Mouse (Mus musculus): ENCODE measurements around the gene Zfp110. TPM values are rescaled to one million over a fixed set of nuclear protein-coding genes. Genes with fewer than 3 reads are reported as not detected.
"Not testable (repeated sequence)": the region's sequence is repeated elsewhere in the genome, so short reads cannot be mapped to it uniquely, and the experiment has no call there.

Zfp110 gene
- polyA plus RNA-seq (2015; fragmentation: Nextera tagmentation; extraction: Ambion mirVana), result 26.1 and 33.1 TPM in 2 replicates

DNA sequence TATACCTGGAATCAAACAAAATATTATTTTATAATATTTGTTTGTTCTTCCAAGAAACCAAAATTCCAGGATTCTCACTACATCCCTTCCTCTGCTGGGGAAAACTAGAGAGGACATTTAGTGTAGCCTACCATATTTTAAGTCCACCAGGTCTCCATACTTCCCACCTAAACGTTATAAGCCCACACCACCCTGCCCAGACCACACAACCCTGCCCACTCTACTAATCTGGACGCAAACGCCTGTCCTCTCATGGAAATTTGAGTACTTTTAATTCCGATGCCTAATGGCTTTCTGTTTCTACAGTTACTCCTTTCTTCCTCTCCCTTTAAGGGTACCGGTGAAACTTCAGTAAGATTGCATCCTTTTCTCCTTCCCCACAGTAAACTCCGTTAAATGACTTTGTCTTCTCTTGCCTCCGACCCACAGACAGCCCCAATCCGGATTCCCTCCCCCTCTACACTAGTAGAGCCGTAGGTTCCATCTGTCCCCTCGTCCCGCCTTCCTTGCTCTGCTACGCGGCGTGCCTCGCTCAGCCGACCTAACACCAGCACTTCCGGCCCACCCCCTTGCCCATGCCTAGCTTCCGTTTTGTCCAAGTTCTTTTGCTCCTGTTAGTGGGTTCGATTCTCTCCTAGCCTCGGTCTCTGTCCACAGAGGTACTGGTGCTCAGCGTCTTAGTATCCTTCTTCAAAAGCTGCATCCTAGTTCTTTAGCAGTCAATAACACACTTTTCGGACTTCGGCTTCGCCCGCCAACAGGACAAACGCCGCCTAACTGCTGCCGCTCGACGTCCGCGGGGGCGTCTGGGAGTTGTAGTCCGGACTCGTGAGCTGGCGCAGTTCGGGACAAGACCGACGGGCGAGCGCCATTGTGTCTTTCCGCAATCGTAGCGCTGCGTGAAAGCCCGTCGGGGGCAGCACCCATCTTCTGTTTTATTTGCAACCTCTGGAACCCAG, at the start of gene Zfp110:
TSS of gene Zfp110 (plus strand) at position 600 of the 959 bp plus-strand sequence.
- Histone ChIP-seq H3K27me3 (no peaks in the 10 kb centered on the region), H3K4me1 (replicated peaks) (0 out of 2 replicates have a peak, but pooled peaks cover 2% of the 10 kb centered on the region), H3K36me3 (peaks cover 34% of the 10 kb centered on the region), H3K27ac (replicated peaks) (peak within 1 kb of the TSS; percentile 53; the same call in 1 of the 2 replicates), H3K4me2 (peak within 1 kb of the TSS; percentile 54), H3K4me3 (peak within 1 kb of the TSS; percentile 49), H3K9me3 (peaks cover 41% of the 10 kb centered on the region), H3K9ac (peak within 1 kb of the TSS; percentile 74)
- WGBS, result 4% methylated on average over 47 of the region's 47 CpGs
- peak; percentile 97 for ATAC-seq (ENCODE audit: low read depth)

DNA sequence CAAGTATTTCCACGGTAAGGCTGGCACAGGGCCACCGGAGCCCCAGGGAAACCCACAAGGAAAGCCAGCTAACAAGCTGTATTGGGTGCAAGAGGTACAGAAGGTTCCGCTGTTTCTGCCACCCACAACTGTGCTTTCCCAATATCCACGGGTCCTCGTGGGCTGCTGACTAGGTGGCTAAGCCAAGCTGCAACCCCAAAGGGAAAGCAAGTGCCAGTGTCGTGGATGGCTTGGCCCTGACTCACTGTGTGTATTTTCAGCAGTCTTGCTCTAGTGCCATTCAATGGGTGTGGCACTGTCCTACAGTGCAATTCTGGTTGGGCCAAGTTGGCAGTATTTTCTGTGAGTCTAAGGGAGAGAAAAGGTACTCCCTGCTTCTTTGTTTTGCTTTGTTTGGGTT, 47.2 kb upstream of the Zfp110 start:
- ATAC-seq (ENCODE audit: low read depth), result no peak
- Histone ChIP-seq H3K27me3 (no peaks in the 10 kb centered on the region), H3K4me3 (no peak overlapping the region), H3K9ac (no peak overlapping the region), H3K27ac (replicated peaks) (no peak overlapping the region), H3K4me2 (no peak overlapping the region), H3K36me3 (no peaks in the 10 kb centered on the region), H3K9me3 (no peaks in the 10 kb centered on the region), H3K4me1 (replicated peaks) (peaks cover 4% of the 10 kb centered on the region; the same call in 1 of the 2 replicates)
- WGBS, result 77% methylated on average over 6 of the region's 6 CpGs

DNA sequence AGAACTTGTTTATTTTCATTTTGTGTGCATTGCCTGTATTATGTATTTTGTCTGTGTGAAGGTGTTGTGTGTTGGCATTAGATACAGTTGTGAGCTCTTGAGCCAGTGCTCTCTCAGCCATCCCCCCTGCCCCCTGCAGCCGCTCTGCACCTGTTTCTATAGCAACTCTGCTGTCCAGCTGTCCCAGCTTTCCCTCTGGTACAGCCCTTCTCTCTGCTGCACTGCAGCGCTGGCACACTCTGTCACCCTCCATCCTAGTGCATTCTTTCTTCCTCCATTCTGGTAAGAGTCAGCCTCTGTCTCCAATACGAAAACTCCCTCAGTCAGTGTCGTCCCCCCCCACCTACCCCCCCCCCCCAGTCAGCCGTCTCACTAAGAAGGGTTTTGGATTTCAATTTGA, 46.5 kb upstream of the Zfp110 start:
- Histone ChIP-seq H3K27me3 (no peaks in the 10 kb centered on the region), H3K27ac (replicated peaks) (no peak overlapping the region), H3K9ac (no peak overlapping the region), H3K4me3 (no peak overlapping the region), H3K4me2 (no peak overlapping the region), H3K9me3 (no peaks in the 10 kb centered on the region), H3K4me1 (replicated peaks) (peaks cover 4% of the 10 kb centered on the region; the same call in 1 of the 2 replicates), H3K36me3 (no peaks in the 10 kb centered on the region)
- 25% methylated on average over 5 of the region's 5 CpGs for WGBS
- no peak for ATAC-seq (ENCODE audit: low read depth)

DNA sequence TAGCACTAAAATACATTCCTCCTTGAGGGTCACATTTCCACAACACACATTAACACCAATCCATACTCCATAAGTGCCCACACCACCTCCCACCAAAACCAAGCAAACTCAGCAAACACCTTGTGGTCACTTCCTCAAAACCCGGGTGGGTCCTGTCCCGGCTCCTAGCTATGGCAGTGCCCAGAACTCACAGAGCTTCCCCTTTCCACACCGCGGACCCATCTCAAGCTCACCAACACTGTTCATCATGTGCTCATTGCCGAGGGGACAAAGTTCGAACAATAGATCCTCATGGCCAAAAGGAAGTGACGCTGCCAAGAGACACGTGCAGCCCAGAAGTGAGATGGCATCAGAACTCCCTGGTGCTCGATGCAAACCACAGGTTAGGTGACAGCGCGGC, 41.9 kb upstream of the Zfp110 start:
- not testable (repeated sequence) for H3K4me3 ChIP-seq; H3K4me1 ChIP-seq (replicated peaks); H3K27me3 ChIP-seq; H3K36me3 ChIP-seq; H3K9ac ChIP-seq; ATAC-seq (ENCODE audit: low read depth); H3K4me2 ChIP-seq; H3K27ac ChIP-seq (replicated peaks)
- WGBS, result 91% methylated on average over 11 of the region's 11 CpGs
- peaks cover 17% of the 10 kb centered on the region for H3K9me3 ChIP-seq

DNA sequence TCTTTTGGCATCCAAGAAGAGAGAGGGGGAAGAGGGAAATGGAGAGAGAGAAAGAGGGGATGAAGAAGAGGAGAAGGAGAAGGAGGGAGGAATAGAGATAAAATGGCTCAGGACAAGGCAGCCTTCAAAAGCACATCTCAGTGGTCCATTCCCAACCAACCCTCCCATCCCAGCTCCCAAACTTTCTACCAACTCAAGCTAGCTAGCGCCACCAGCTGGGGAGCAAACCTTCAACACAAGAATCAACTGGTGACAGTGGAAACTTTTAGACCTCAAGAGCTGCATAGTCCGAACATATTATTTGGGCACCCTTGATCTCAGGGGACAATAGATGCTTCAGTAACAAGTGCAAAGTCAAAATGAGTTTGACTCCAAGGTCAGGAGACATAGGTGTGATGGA, 36.6 kb upstream of the Zfp110 start:
- Histone ChIP-seq H3K27ac (replicated peaks) (no peak overlapping the region), H3K9ac (no peak overlapping the region), H3K27me3 (no peaks in the 10 kb centered on the region), H3K36me3 (peaks cover 15% of the 10 kb centered on the region), H3K9me3 (peaks cover 17% of the 10 kb centered on the region), H3K4me3 (no peak overlapping the region), H3K4me2 (no peak overlapping the region), H3K4me1 (replicated peaks) (peaks cover 6% of the 10 kb centered on the region)
- 66% methylated on average over 2 of the region's 2 CpGs for WGBS
- no peak for ATAC-seq (ENCODE audit: low read depth)

DNA sequence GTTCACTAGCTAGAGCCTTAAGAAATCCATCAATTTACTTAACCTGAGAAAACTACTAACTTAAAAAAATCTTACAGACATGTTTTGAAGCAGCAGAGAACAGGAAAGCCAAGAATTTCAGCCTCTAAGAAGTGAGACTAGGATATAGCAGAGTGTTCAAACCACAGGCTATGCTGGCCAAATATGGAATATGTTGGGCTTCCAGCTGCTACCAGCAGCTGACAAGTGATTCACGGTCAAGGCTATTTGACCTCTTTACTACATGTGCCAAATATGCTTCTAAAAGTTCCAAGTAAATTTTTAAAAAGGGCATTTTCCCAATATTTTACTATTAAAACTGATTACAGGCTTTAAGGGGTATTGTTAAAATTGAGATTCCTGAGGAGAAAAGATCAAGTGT, 35.0 kb upstream of the Zfp110 start:
- peaks cover 15% of the 10 kb centered on the region for H3K36me3 ChIP-seq
- WGBS, result 96% methylated on average over 1 of the region's 1 CpGs
- no peak overlapping the region for H3K4me3 ChIP-seq
- no peak overlapping the region for H3K9ac ChIP-seq
- H3K9me3 ChIP-seq, result peaks cover 17% of the 10 kb centered on the region
- H3K4me1 ChIP-seq (replicated peaks), result peaks cover 15% of the 10 kb centered on the region
- no peak overlapping the region for H3K4me2 ChIP-seq
- no peak for ATAC-seq (ENCODE audit: low read depth)
- no peak overlapping the region for H3K27ac ChIP-seq (replicated peaks)
- H3K27me3 ChIP-seq, result no peaks in the 10 kb centered on the region

DNA sequence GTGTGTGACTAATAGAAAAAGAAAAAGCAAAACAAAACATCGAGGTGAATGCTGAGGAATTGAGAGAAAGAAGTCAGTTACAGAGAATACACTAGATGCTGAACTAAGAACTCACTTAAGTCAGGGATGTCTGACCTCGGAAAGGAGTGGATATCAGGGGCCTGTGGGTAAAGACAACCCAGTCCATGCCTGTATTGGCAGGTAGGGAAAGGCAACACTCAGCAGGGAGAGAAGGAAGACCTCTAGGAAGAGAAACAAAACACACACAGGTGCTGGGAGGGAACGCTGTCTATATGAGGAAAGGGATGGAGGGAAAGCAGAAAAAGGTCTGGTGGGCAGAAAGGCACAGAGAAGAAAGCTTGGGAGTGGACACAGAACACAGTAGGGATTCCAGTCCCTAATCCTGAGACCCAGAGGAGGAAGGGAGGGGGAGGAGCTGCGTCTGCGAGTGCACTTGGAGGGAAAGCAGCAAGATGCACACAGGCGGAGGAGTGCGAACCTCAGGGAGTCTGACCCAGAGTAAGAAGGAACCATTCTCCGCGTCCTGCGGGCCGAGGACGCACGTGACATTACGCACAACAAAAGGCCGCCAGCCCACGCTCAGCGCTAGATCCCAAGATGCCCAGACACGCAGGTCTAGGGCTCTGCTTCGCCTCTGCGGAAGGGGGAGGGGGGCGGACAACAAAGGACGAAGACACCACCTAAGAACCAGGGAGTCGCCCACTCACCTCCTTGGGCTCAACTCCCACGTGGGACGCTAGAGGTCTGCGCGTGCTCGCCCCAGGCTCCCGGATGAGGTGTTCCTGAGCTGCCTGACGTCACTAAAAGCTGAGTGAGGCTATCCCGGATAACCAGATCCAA, 31.5 kb upstream of the Zfp110 start, which contains the start of gene Zscan18:
TSS of gene Zscan18 (minus strand) at position 770 of the 861 bp plus-strand sequence.
- Histone ChIP-seq H3K9ac (peak within 1 kb of the TSS; percentile 81), H3K4me3 (peak within 1 kb of the TSS; percentile 50), H3K36me3 (peaks cover 25% of the 10 kb centered on the region), H3K27ac (replicated peaks) (peak within 1 kb of the TSS; percentile 91), H3K27me3 (no peaks in the 10 kb centered on the region), H3K4me1 (replicated peaks) (peaks cover 15% of the 10 kb centered on the region), H3K9me3 (peaks cover 10% of the 10 kb centered on the region; the same call in 1 of the 2 replicates), H3K4me2 (peak within 1 kb of the TSS; percentile 79)
- WGBS, result 7% methylated on average over 31 of the region's 31 CpGs
- ATAC-seq (ENCODE audit: low read depth), result peak; percentile 99

DNA sequence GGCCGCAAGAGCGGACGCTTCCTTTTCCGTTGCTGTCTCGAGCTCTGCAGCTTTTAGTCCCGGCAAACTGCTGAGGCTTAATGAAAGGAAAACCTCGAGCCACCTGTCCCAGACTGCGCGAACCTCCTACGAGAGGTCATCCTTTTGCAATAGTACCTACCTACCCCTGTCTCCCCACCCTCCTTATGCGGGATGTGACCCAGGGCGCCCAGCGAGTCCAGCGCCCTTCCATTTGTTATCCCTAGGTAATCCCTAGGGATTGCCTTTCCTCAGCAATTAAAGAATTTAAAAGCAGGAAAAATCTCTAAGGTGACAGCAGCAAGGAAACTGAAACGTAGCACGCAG, 30.9 kb upstream of the Zfp110 start:
- H3K4me1 ChIP-seq (replicated peaks), result peaks cover 15% of the 10 kb centered on the region
- WGBS, result under 1% methylated on average over 16 of the region's 16 CpGs
- ATAC-seq (ENCODE audit: low read depth), result peak; percentile 90; the same call in 1 of the 2 replicates
- H3K9me3 ChIP-seq, result peaks cover 16% of the 10 kb centered on the region
- H3K4me3 ChIP-seq, result peak overlapping the region; percentile 50
- H3K4me2 ChIP-seq, result peak overlapping the region; percentile 79
- H3K36me3 ChIP-seq, result peaks cover 27% of the 10 kb centered on the region
- peak overlapping the region; percentile 81 for H3K9ac ChIP-seq
- peak overlapping the region; percentile 91 for H3K27ac ChIP-seq (replicated peaks)
- H3K27me3 ChIP-seq, result no peaks in the 10 kb centered on the region

DNA sequence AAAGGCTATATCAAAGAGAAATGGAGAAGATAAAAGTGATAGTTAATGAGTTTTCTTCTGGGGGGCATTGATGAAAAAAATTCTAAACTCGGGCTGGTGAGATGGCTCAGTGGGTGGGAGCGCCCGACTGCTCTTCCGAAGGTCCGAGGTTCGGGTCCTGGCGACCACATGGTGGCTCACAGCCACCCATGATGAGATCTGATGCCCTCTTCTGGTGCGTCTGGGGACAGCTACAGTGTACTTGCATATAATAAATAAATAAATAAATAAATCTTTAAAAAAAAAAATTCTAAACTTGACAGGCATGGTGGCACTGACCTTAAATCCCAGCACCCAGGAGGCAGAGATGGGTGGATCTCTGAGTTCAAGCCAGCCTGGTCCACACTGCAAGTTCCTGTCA, 19.0 kb upstream of the Zfp110 start:
- Histone ChIP-seq H3K4me2 (no peak overlapping the region), H3K36me3 (peaks cover 56% of the 10 kb centered on the region), H3K9me3 (peaks cover 53% of the 10 kb centered on the region), H3K4me1 (replicated peaks) (peaks cover 14% of the 10 kb centered on the region), H3K27me3 (no peaks in the 10 kb centered on the region), H3K27ac (replicated peaks) (no peak overlapping the region), H3K9ac (no peak overlapping the region), H3K4me3 (no peak overlapping the region)
- ATAC-seq (ENCODE audit: low read depth), result no peak
- 97% methylated on average over 8 of the region's 8 CpGs for WGBS

DNA sequence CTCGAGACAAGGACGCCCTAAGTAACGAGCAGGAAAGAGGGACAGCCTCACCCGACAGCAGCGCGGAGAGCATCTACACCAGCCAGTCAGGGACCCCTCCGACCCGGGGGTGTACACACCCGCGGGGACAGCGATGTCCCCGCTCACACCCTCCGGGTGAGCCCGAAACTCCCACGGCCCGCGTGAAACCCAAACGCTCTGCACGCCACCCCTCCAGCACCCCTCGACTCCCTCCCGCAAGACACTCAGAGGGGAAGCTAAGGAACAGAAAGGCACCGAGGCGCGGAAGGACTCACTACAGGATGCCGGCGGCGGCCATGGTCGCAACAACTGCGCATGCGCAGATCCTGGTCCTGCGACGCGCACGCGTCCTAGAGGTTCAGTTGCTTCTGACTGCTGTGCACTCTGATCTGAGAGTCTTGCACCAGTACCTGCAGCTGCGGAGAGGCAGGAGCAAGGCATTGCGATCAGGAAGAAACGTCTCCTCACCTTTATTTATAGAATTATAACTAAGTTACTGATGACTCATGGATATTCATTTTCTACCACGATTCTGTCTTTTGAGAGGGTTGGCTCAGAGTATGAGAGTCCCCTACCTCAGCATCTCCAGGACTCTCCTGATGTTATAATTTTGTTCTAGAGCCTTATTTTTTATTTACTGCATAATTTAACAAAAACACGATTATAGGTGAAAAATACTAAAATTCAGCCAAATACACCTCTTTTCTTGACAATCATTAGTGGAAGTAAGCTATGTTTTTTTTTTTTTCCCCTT, 15.9 kb upstream of the Zfp110 start, which contains the start of gene Zfp329:
TSS of gene Zfp329 (minus strand) at position 338 of the 775 bp plus-strand sequence.
- H3K4me1 ChIP-seq (replicated peaks), result peaks cover 14% of the 10 kb centered on the region
- H3K4me3 ChIP-seq, result peak within 1 kb of the TSS; percentile 62
- H3K27me3 ChIP-seq, result no peaks in the 10 kb centered on the region
- H3K9me3 ChIP-seq, result peaks cover 37% of the 10 kb centered on the region
- H3K27ac ChIP-seq (replicated peaks), result peak within 1 kb of the TSS; percentile 90
- peak within 1 kb of the TSS; percentile 89 for H3K9ac ChIP-seq
- ATAC-seq (ENCODE audit: low read depth), result peak; percentile 96
- under 1% methylated on average over 40 of the region's 40 CpGs for WGBS
- H3K36me3 ChIP-seq, result peaks cover 27% of the 10 kb centered on the region
- H3K4me2 ChIP-seq, result peak within 1 kb of the TSS; percentile 72

DNA sequence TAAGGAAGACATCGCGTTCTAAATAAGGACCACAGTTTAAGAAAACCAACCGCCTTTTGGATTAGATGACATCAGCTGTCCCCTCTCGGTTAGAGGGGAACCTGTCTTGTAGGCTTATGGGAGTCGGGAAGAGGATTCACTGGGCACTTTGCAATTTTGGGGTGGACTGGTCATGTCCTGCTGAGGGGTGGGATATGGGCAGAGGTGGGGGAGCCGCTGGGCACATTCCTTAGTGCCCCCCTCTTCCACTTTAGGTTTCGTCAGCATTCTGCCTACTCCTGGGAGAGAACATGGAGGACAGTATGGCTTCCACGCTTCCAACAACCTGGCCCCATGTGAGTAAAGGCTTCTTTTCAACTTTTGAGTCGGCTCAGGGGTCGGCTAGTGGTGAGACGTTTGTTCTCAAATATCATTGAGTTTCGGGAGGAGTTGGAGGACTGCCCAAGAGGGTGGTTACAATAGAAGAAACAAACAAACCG, 671 bp downstream of the Zfp110 start:
- Histone ChIP-seq H3K4me2 (peak overlapping the region; percentile 54), H3K9ac (peak overlapping the region; percentile 74), H3K36me3 (peaks cover 41% of the 10 kb centered on the region), H3K4me3 (peak overlapping the region; percentile 49), H3K27me3 (no peaks in the 10 kb centered on the region), H3K4me1 (replicated peaks) (0 out of 2 replicates have a peak, but pooled peaks cover 2% of the 10 kb centered on the region), H3K9me3 (peaks cover 46% of the 10 kb centered on the region), H3K27ac (replicated peaks) (peak overlapping the region; percentile 53; the same call in 1 of the 2 replicates)
- WGBS, result 41% methylated on average over 13 of the region's 13 CpGs
- ATAC-seq (ENCODE audit: low read depth), result peak; percentile 66

All from neural tube, embryonic 13.5 days (tissue).